Mouse (Mus musculus): Measurements from ENCODE around the gene Spag8. TPM values are rescaled to one million over a fixed set of nuclear protein-coding genes. Genes with fewer than 3 reads are reported as not detected.
A peak's percentile ranks its signal among the peaks of the same experiment; 100 is the strongest.

The Spag8 gene
- total RNA-seq, 4 experiments from 2014 or later = 0.53 TPM; not detected in 3

DNA sequence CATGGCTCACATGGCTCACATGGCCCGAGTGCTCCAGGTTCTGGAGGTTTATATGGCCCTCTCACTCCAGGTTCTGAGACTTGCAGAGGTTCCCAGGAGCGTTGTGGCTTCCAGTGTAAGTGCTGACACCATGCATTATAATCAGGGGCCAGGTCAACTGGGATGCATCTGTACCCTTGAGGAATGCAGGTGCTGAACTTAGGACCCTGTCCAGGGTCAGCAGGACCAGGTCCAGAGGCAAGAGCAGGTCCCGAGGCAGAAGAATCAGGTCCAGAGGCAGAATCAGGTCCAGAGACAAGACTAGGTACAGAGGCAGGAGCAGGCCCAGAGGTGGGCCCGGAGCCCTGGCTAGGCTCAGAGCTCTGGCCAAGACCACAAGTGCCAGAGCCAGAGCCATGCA lies 668 bp downstream of the Spag8 start:
- no peak for DNase-seq (ENCODE audit: low spot score)

DNA sequence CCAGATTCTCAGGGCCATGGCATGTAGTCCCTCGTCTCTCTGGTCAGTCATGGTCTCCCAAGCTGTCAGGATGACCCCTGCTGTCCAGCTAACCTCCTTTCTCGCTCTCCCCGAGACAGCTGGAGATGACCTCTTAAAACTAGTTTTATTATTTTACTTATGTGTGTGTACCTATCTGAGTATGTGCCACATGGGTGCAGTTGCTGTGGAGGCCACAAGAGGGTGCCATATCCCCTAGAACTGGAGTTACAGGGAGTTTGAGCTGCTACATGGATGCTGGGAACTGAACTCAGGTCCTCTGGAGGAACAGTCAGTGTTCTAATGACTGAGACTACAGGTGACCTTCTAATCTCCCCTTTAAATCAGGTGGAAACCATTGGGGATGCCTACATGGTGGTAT lies 3.6 kb downstream of the Spag8 start:
- no peak for DNase-seq (ENCODE audit: low spot score)

DNA sequence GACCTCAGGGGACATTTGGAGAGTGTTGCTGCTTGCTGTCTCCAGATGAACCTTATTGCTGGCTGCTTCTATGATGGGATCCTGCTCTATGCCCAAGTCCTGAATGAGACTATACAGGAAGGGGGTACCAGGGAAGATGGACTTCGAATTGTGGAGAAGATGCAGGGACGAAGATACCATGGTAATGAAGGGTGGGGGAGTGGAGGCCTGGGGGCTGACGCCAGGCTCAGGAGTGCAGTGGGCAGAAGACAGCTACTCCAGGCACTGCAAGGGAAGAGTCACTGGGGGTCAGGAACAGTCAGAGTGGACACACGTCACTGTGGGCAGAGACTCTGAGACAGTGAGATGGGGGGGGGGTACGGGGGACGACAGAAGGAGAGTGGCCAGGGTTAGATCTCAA lies 12.9 kb downstream of the Spag8 start:
- no peak for DNase-seq (ENCODE audit: low spot score)

DNA sequence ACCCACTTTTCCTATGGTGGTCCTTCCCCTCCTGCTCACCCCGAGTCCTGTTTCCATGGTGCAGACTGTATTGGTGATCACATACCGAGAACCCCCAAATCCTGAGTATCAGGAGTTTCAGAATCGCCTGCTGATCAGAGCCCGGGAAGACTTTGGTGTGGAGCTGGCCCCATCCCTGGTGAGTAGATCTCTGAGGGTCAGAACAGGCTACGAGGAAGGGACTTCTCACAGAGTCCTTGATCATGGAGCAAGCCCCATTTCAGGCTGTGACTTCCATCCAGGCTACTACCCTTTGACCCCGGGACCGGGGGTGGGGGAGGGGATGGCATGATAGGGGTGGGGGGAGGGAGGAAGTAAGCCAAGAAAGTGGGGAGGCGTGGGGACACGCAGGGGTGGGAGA lies 13.3 kb downstream of the Spag8 start:
- DNase-seq (ENCODE audit: low spot score) = no peak

DNA sequence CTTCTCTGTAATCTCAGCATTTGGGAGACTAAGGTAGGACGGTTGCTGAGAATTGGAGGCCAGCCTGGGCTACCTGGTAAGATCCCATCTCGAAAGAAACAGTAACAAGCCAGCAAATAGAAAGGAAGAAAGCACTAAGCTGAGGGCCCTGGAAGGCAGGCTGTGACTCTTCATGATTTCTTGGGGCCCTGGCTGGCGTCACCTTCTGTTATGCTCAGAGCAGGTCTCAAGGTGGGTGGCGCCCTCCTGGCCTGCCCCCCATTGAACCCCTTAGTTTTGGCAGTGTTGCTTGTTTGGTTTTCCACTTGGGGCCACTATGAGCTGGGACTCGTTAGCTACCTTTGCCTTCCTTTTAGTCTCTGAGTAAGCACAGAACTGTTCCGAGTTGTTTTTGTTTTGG lies 16.6 kb downstream of the Spag8 start:
- no peak for DNase-seq (ENCODE audit: low spot score)

DNA sequence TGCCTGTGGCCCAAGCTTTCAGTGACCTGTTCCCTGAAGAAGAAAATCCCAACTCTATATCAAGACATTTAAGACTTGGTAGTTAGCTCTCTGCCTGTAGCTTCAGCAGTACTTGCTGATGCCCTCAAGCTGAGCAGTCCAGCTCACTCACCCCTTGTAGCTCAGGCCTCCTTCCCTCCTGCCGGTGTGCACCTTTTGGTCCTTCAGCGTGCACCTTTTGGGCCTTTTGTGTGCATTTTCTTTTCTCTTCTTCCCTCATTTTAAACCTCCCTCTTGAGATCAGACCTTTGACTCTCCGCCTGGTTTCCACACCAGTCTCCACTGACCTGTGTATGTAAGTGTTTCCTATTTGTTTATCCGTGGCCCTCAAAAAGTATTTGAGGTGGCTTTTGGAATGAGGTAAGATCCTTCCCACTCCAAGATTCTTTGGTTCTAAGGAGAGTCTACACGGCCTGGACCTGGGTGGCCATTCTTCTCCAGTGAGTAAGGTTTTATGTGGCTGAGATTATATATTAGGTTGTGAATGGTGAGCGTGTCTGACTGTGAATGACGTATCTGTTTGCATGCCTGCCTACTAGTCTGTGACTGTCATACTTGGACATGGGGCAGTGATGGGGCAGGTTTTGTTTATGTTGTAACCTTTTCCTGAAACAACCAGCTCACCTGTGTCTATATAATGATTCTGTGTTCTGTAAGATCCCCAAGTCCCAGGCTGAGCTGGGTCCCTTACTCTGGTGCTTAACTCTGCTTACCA lies 18.6 kb downstream of the Spag8 start:
- DNase-seq (ENCODE audit: low spot score) = no peak

DNA sequence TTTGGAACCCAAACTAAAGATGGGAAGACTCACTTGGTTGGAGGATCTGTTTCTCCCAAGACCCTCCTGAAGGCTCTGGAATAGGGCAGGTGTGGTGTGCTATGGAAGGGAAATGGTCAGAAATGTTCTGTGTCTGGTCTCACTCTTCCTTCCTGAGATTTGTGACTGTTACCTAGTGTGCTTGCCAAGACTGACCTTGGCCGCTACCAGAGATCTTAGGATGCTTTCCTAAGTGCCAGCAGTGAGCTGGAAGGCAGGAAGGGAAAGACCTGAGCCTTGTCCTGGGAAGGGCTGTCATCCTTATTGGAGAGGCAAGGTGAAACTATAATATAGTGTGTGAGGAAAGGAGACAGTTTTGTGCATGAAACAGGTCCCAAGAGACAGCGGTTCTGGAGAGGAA lies 19.7 kb downstream of the Spag8 start:
- no peak for DNase-seq (ENCODE audit: low spot score)

DNA sequence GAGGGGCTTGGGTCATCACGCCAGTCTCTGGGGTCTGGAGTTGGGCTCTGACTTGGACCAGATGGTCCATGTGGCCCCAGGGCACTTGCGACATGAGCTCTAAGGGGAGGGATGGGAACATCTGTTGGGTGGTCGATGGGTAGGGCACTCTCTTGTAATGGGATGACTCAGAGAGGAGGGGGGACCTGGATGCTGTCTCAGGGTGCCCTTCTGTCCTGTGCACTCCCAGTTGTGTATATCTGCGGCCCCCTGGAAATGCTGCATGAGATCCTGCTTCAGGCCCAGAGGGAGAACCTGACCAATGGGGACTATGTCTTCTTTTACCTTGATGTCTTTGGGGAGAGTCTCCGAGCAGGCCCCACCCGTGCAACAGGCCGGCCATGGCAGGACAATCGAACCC lies 20.1 kb downstream of the Spag8 start:
- no peak for DNase-seq (ENCODE audit: low spot score)

DNA sequence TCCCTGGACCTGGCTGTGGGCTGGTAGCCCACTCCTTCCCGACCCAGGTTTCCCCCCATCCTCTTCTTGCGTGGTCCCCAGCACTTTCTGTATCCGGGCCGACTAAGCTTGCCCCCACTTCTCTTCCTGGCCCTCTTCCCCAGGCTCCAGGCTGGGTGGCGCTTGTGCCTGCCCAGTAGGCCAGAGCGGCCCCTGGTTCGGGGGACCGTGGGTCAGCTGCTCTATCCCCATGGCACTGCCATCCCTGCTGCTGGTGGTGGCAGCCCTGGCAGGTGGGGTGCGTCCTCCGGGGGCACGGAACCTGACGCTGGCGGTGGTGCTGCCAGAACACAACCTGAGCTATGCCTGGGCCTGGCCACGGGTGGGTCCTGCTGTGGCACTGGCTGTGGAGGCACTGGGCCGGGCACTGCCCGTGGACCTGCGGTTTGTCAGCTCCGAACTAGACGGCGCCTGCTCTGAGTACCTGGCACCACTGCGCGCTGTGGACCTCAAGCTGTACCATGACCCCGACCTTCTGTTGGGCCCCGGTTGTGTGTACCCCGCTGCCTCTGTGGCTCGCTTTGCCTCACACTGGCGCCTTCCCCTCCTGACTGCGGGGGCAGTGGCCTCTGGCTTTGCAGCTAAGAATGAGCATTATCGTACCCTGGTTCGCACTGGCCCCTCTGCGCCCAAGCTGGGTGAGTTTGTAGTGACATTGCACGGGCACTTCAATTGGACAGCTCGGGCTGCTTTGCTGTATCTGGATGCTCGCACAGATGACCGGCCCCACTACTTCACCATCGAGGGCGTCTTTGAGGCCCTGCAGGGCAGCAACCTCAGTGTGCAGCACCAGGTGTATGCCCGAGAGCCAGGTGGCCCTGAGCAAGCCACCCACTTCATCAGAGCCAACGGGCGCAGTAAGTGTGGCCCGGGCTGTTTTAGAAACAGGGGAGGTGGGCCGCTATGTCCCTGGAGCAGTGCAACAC lies 21.2 kb downstream of the Spag8 start:
- no peak for DNase-seq (ENCODE audit: low spot score)

DNA sequence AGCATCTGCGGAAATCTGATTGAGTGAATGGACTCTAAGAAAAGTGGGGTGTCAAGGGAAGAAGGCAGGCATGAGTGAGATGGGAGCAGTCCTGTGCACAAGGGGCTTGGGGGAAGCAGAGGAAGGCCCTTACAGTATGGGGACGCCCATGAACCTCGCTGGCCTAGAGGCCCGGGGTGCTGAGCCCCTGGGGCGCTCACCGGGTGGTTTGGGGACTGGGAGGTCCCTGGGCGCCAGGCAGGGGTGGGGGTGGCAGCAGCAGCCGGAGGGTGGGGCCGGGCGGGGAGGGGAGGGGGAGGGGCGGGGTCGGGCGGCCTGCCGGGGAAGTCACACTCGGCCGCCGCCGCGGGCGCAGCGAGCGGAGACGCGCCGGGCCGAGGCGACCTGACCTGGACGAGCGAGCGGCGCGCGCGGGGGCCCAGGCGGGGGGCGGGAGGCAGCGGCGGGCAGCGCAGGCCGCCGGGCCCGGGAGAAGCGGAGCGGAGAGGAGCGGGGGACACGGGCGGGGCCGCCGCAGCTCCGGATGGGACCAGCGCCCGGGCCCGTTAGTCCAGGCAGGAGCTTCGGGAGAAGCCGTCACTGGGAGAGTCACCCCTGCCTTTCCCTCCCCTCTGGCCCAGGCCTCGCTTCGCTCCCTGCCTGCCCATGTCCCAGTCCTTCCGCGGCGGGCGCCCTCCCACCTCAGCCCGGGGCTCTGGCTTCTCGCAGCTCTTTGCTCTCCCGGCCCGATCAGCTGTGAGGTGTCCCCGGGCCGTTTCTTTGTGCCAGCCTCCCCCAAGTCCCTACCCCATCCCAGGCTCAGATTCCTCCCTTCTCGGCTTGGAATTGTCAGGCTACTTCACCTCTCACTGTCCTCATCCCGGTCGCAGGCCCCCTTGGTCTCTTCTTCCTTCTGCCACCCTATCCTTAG lies 22.1 kb downstream of the Spag8 start, which contains the start of gene Npr2:
Npr2 (plus strand) TSS at position 890 of the 910 bp plus-strand sequence.
- peak; percentile 24 for DNase-seq (ENCODE audit: low spot score)

DNA sequence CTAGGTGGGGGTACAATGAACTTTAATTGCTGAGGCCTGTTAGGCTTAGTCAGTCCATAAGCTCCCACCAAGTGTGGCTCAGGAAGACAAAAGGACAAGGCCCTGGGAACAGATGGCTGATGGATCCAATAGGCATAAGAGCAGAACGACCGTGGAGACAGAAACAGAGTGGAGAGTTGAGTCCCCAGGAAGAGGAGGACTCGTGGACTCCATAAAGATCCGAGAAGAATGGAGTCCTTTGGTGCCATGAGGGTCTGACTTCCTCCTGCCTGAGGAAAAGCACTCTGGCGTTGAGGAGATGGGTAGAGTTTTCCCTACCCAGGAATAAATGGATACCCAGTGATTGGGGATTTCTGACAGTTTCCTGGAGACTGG lies 22.7 kb downstream of the Spag8 start:
- no peak for DNase-seq (ENCODE audit: low spot score)

DNA sequence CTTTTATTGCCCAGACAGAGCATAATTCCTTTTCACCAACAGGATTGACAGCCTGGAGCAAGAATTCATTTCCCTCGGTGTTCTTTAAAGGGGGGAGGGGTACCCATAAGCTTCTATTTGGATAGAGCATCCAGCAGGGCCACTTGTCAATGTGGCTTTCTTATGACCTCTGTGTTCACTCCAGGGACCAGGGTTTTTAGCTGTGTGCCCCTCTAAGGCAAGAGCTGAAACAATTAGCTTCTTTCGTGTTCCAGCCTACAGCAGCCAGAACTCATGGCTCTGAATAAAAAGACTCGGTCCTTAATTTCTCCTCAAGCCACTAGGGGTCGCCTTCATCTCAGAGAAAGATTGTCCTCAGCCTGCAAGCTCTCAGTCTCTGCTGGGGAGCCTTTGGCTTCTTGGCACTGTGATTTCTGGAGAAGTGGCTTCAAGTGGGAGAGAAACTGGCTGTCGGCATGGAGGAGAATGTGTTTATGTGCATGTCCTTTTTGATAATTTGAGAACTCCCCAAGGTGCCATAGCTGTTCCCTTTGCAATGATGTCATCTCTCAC lies 23.3 kb downstream of the Spag8 start:
- DNase-seq (ENCODE audit: low spot score) = peak; percentile 88

DNA sequence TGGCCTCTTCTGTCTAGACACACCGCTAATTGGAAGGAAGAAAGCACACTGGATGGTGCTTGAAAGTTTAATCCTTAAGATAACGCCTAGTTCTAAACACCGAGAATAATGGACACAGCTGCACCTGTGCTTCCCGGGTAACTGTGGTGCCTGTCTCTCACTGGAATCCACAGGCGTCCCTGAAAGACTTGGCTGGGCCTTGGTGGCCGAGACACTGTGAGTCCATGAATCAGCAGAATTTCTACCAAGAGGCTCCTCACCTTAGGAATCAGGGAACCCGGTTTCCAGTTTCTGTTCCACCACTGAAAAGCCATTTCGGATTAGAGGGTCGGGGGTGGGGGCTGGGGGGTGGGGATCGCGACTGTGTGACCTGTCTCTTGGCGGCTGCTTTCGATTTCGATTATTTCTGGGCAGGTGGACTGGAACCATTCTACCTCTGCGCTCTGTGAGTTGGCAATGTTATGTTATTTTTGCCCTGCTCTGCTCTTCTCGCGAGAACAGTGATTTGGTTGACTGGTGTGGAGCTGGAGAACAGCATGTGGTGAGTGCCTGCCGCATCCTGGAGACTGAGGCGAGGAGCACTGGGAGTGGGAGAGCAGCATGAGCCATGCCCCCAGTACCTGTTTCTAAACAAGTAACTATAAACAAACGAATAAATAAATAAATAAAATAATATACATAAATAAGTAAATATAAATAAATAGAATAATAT lies 24.1 kb downstream of the Spag8 start:
- DNase-seq (ENCODE audit: low spot score) = no peak

DNA sequence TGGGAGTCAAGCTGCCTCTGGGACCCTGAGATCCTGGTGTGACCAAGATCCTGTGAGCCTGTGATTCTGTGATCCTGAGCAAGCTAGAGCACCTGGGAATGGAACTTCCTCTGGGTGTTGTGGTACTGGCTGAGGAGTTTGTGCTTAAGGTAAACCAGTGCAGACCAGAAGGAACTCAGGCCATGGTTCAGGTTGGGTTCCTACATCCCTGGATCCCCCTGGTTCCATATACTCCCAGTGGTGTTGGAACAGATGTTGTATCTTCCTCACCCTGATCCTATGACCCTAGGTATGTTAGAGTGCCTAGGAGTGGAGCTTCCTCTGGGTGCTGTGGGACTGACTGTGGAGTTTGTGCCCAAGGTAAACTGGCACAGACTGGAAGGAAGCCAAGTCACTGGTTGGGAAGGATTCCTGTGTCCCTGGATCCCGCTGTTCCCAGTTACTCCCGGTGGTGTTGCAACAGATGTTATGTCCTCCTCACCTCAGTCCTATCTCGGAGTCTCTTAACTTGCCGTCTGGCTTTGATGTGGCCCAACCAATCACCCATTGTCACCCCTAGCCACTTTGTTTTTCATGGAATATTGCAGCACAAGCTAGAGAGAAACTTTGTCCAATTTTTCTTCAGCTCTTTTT lies 33.1 kb downstream of the Spag8 start:
- DNase-seq (ENCODE audit: low spot score) = no peak

DNA sequence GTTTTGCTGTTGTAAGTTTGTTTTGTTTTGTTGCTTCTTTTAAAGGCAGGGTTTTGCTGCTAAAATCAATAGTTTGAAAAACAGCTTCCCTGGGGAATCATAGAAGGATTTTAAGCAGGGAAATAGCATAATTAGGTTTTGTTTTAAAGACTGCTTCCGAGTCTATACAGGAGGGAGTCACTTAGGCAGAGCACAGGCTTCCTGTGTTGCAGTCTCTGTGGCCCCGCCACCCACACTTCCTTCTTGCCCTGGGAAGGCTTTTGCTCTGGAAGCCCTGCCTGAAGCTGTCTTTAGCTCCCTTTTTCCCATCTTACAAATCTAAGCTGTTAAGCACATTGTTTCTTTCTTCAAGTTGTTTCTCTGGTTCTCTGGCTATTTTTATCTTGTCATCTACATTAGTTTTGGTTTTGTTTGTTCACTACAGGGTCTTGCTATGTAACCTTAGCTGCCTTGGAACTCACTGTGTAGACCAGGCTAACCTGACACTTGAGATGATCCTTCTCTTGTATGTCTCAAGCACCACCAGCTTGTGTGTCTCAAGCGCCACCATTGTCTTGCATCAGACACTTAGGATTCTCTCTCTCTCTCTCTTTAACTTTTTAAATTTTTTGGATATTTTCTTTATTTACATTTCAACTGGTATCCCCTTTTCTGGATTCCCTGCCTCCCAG lies 40.2 kb downstream of the Spag8 start:
- no peak for DNase-seq (ENCODE audit: low spot score)

DNA sequence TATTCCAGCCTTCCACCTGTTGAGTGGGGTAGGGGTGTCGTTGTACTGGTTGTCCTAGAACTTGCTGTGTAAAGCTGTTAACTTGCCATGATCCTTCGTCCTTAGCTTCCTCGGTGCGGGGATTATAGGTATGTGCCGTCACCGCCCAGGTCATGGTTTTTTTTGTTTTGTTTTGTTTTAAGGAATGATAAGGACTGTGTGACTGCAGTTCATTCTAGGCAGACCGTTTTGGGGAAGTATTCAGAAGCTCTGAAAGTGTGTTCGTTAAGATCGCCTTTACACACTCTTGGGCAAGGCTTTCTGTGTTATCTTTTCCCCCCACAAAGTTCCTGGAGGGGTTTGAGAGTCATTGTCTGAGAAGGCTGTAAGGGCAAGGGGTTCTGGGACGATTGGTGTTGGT lies 40.9 kb downstream of the Spag8 start:
- DNase-seq (ENCODE audit: low spot score) = no peak

DNA sequence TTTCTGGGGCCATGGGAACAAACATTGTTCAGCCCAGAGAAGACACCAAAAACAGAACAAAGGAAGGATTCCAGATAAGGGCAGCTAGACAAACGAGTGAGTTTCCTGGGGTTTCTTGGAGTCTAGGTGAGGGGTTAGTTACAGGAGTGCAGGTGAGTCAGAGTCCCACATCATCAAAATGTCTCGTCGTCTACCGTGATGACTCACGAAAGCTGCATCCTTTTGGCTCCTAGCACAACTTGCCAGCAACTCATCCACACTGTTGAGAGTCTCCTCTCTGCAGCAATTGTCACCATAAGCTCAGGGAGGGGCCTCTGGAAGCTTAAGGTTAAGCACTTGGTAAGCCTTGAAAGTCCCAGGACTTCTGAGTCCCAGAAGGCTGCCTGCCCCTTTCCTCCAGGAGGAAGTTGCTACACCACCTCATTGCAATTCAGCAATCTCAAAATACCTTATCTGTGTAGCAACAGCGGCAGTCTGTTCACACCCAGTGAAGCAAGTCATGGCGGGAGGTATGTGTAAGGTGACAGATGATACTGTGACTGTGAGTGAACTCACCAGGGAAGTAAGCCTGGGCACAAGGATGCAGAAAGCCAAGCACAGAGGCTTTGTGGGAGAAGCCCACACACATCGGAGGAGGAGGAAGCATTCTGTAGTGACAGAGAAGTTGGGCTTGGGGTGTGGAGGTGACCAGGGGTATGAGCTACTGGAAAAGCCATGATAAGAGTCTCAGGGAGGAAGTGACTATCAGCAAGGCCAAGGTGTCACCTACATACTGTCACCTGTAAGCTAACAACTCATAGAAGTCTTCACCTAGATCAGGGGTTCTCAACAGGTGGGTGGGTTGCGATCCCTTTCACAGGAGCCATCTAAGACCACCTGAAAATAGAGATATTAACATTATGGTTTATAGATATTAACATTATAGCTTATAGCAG lies 48.4 kb downstream of the Spag8 start:
- no peak for DNase-seq (ENCODE audit: low spot score)

DNA sequence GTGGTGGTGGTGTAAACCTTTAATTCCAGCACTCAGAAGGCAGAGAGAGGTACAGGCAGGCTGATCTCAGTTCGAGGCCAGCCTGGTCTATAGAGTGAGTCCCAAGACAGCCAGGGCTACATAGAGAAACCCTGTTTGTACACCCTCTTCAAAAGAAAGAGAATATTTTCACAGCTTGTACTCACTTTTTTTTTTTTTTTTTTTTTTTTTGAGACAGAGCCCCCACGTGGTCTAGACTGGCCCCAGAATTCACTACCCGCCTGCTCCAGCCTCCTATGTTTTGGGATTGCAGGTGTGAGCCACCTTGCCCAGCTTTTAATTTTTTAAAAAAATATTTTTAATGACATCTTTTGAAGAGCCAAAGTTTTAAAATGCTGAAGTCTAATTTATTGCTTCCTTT lies 49.3 kb downstream of the Spag8 start:
- no peak for DNase-seq (ENCODE audit: low spot score)

All from heart, adult 8-10 months (tissue).